Mouse (Mus musculus) ES-E14 (cell line): Measurements from ENCODE around the gene Trpv4. TPM values are rescaled to one million over a fixed set of nuclear protein-coding genes. Genes with fewer than 3 reads are reported as not detected.
A peak's percentile ranks its signal among the peaks of the same experiment; 100 is the strongest.

Source experiments
- DNase-seq: peaks from one replicate; pipeline ENCODE4 v3.0.0-alpha.2; 2013; ENCODE audit warnings: low read depth, low spot score
- H3K27ac ChIP-seq: 2 replicates; pipeline ENCODE4 v1.5.1; 2012; ENCODE audit warnings: low read depth, mild to moderate bottlenecking, low read length, moderate library complexity, mixed read lengths; ENCODE audit not compliant: poor library complexity, insufficient read depth, severe bottlenecking
- H3K36me3 ChIP-seq: 2 replicates; pipeline ENCODE4 v1.6.1; 2012; ENCODE audit warnings: mild to moderate bottlenecking, low read length, moderate library complexity, mixed read lengths; ENCODE audit not compliant: control insufficient read depth, poor library complexity, insufficient read depth, severe bottlenecking
- H3K4me1 ChIP-seq, 2 experiments: fragments of 150-350 bp in 1 of 2; sonication (generic) in 1 of 2; 2 replicates each; pipeline ENCODE4 v1.6.1; 2012; ENCODE audit warnings: low read length in 2 of 2, mild to moderate bottlenecking in 1 of 2, mixed read lengths in 1 of 2; ENCODE audit not compliant: control insufficient read depth in 2 of 2, insufficient read depth in 2 of 2, poor library complexity in 1 of 2
- H3K4me3 ChIP-seq, 2 experiments: fragments of 150-350 bp in 1 of 2; sonication (generic) in 1 of 2; 2 replicates each; pipeline ENCODE4 v1.5.1; 2012; ENCODE audit warnings: low read length in 2 of 2, low read depth in 1 of 2, mild to moderate bottlenecking in 1 of 2, mixed read lengths in 1 of 2; ENCODE audit not compliant: insufficient read depth in 1 of 2, poor library complexity in 1 of 2, severe bottlenecking in 1 of 2
- H3K9ac ChIP-seq: 2 replicates; pipeline ENCODE4 v1.6.1; 2012; ENCODE audit warnings: low read depth, mild to moderate bottlenecking, low read length, mixed read lengths; ENCODE audit not compliant: poor library complexity, insufficient read depth, severe bottlenecking
- H3K9me3 ChIP-seq: fragments of 150-350 bp; sonication (generic); 2 replicates; pipeline ENCODE4 v1.6.1; 2012; ENCODE audit warnings: low read depth, mild to moderate bottlenecking, low read length; ENCODE audit not compliant: control insufficient read depth, insufficient read depth
- CHD2 ChIP-seq: IDR thresholded peaks from 2 replicates; pipeline ENCODE4 v1.6.1; 2014; ENCODE audit warnings: mild to moderate bottlenecking, low read depth, low read length, inconsistent platforms
- HCFC1 ChIP-seq: IDR thresholded peaks from 2 replicates; pipeline ENCODE4 v1.6.1; 2012; ENCODE audit warnings: low read length, inconsistent platforms, borderline replicate concordance; ENCODE audit not compliant: insufficient read depth
- MAFK ChIP-seq: IDR thresholded peaks from 2 replicates; pipeline ENCODE4 v1.6.1; 2014; ENCODE audit warnings: mild to moderate bottlenecking, low read depth, low read length, inconsistent platforms; ENCODE audit not compliant: insufficient read depth
- ZC3H11A ChIP-seq: IDR thresholded peaks from 2 replicates; pipeline ENCODE4 v1.6.1; 2012; ENCODE audit warnings: low read depth, mild to moderate bottlenecking, inconsistent platforms, low read length, borderline replicate concordance
- ZNF384 ChIP-seq: IDR thresholded peaks from 2 replicates; pipeline ENCODE4 v1.6.1; 2012; ENCODE audit warnings: low read depth, low read length, inconsistent platforms
- in situ Hi-C, 2 experiments: fragments of 600-800 bp; cut with MboI; formaldehyde crosslinking; loops; one replicate each; pipeline ENCODE4 v1.15.1; 2025; ENCODE audit warnings: low sequenced_read_pairs in 2 of 2, inconsistent platforms in 1 of 2; ENCODE audit not compliant: unreplicated experiment in 2 of 2
- total RNA-seq: library from RNA; depleted of rRNA; stranded (reverse); fragments of 300-350 nt; gene quantifications from 2 replicates; pipeline ENCODE4 v1.2.3, GENCODE M21; 2012

Gene Trpv4
- total RNA-seq, 1 experiment = 1.4 TPM

GRCm38 (mm10) chr5:114664750-114665149 lies 6.5 kb upstream of the Trpv4 start:
- Histone ChIP-seq H3K36me3 (no peaks in the 10 kb centered on the region), H3K9ac (peak overlapping the region; percentile 24; the same call in 1 of the 2 replicates), H3K27ac (peak overlapping the region; percentile 59), H3K4me1 (peaks cover 0 to 19% of the 10 kb centered on the region in 2 experiments; a peak in 2 of 4 replicates), H3K4me3 (no peak overlapping the region), H3K9me3 (no peaks in the 10 kb centered on the region)
- DNase-seq = peak; percentile 59
- TF ChIP-seq HCFC1 (no peak), ZNF384 (no peak), CHD2 (no peak), MAFK (no peak), ZC3H11A (no peak)
- in situ Hi-C loops = no loop called here

GRCm38 (mm10) chr5:114664139-114664538 lies 5.9 kb upstream of the Trpv4 start:
- Histone ChIP-seq H3K36me3 (no peaks in the 10 kb centered on the region), H3K27ac (no peak overlapping the region; the same call in 1 of the 2 replicates), H3K4me3 (no peak overlapping the region), H3K9ac (no peak overlapping the region), H3K4me1 (peaks cover 0 to 20% of the 10 kb centered on the region in 2 experiments; a peak in 2 of 4 replicates), H3K9me3 (no peaks in the 10 kb centered on the region)
- no peak for TF ChIP-seq CHD2
- DNase-seq = no peak
- in situ Hi-C loops = no loop called here

GRCm38 (mm10) chr5:114661029-114661428 lies 2.8 kb upstream of the Trpv4 start:
- in situ Hi-C loops = no loop called here
- Histone ChIP-seq H3K27ac (no peak overlapping the region), H3K4me1 (peaks cover 0 to 22% of the 10 kb centered on the region in 2 experiments; a peak in 2 of 4 replicates), H3K9ac (no peak overlapping the region), H3K36me3 (no peaks in the 10 kb centered on the region), H3K4me3 (no peak overlapping the region), H3K9me3 (no peaks in the 10 kb centered on the region)
- no peak for TF ChIP-seq MAFK
- no peak for DNase-seq

GRCm38 (mm10) chr5:114657426-114657825 lies 795 bp downstream of the Trpv4 start:
- peaks cover 0 to 5% of the 10 kb centered on the region in 2 experiments; a peak in 1 of 4 replicates for H3K4me1 ChIP-seq
- H3K9me3 ChIP-seq = no peaks in the 10 kb centered on the region
- H3K36me3 ChIP-seq = no peaks in the 10 kb centered on the region
- no peak overlapping the region for H3K9ac ChIP-seq
- in situ Hi-C loops = no loop called here
- H3K4me3 ChIP-seq = peak overlapping the region; percentile 65 to 66; a peak in 3 of 4 replicates
- TF ChIP-seq HCFC1 = no peak
- no peak for TF ChIP-seq ZC3H11A
- TF ChIP-seq MAFK = no peak
- no peak for TF ChIP-seq ZNF384
- H3K27ac ChIP-seq = no peak overlapping the region
- no peak for DNase-seq

- no peak for TF ChIP-seq ZC3H11A
- no peak for TF ChIP-seq ZNF384
- TF ChIP-seq HCFC1 = no peak
- TF ChIP-seq CHD2 = no peak
- TF ChIP-seq MAFK = no peak
- Histone ChIP-seq H3K4me3 (no peak overlapping the region), H3K9ac (no peak overlapping the region), H3K9me3 (no peaks in the 10 kb centered on the region), H3K27ac (no peak overlapping the region), H3K4me1 (peaks cover 0 to 5% of the 10 kb centered on the region in 2 experiments; a peak in 1 of 4 replicates), H3K36me3 (no peaks in the 10 kb centered on the region)
- in situ Hi-C loops = no loop called here
- DNase-seq = no peak
These were observed 1.9 kb downstream of the Trpv4 start for GRCm38 (mm10) chr5:114656305-114656704.
